Mouse (Mus musculus) left cerebral cortex, postnatal 25 days (tissue): ENCODE data around the gene Mga. TPM values are rescaled to one million over a fixed set of nuclear protein-coding genes. Genes with fewer than 3 reads are reported as not detected.

ENCODE experiments used
- DNase-seq, 2 experiments: peaks; one replicate each; pipeline ENCODE4 v3.0.0; 2022; ENCODE audit warnings: low spot score in 2 of 2, mixed read lengths in 1 of 2
- intact Hi-C: fragments of 180-260 bp; cut with DNase I; formaldehyde crosslinking; loops from one replicate; pipeline ENCODE4 v1.15.1; 2025
- total RNA-seq, 2 experiments: library from RNA; stranded (reverse); gene quantifications; 2 replicates each; pipeline ENCODE4 v1.2.3; 2021

The Mga gene
- total RNA-seq = 10 to 100 TPM; 62.2 to 67.9 TPM

GRCm38 (mm10) chr2:119897090-119897732 lies at the start of gene Mga:
Gene Mga, plus strand, starts transcription at chr2:119897228.
- intact Hi-C loops = loop anchor here (2.0 kb wide), 2 partner anchors 24 to 98 kb away; no protein-coding TSS in a partner anchor
- DNase-seq = peak; percentile 93 to 95

- intact Hi-C loops = no loop called here
- peak; percentile 13 to 57 for DNase-seq
Measured at GRCm38 (mm10) chr2:119853811-119854210, 43.2 kb upstream of the Mga start.

- intact Hi-C loops = no loop called here
- DNase-seq = no peak
Measured at GRCm38 (mm10) chr2:119855310-119855850, 41.6 kb upstream of the Mga start.

GRCm38 (mm10) chr2:119857341-119857740 lies 39.7 kb upstream of the Mga start:
- no peak for DNase-seq
- intact Hi-C loops = no loop called here

- peak; percentile 12 to 68 for DNase-seq
- intact Hi-C loops = no loop called here
Measured at GRCm38 (mm10) chr2:119864484-119864883, 32.5 kb upstream of the Mga start.

- peak; percentile 75 to 80 for DNase-seq
- intact Hi-C loops = loop anchor here (1.0 to 2.0 kb wide), 2 partner anchors 24 to 73 kb away; partner anchors contain the start of gene Mga
Measured at GRCm38 (mm10) chr2:119872371-119873104, 24.5 kb upstream of the Mga start.

GRCm38 (mm10) chr2:119873105-119873464 lies 23.9 kb upstream of the Mga start:
- peak; percentile 90 for DNase-seq
- intact Hi-C loops = loop anchor here (1.0 to 2.0 kb wide), 2 partner anchors 24 to 74 kb away; partner anchors contain the start of gene Mga

- intact Hi-C loops = no loop called here
- no peak for DNase-seq
Measured at GRCm38 (mm10) chr2:119875981-119876380, 21.0 kb upstream of the Mga start.

- DNase-seq = no peak
- intact Hi-C loops = no loop called here
Measured at GRCm38 (mm10) chr2:119887201-119887600, 9.8 kb upstream of the Mga start.

GRCm38 (mm10) chr2:119896553-119897089 lies 407 bp upstream of the Mga start:
- no peak for DNase-seq
- intact Hi-C loops = loop anchor here (2.0 kb wide), 2 partner anchors 24 to 98 kb away; no protein-coding TSS in a partner anchor

- DNase-seq = peak; percentile 53 to 66
- intact Hi-C loops = no loop called here
Measured at GRCm38 (mm10) chr2:119898141-119898594, 1.1 kb downstream of the Mga start.

- intact Hi-C loops = no loop called here
- no peak for DNase-seq
Measured at GRCm38 (mm10) chr2:119916007-119916406, 19.0 kb downstream of the Mga start.

GRCm38 (mm10) chr2:119917631-119918369 lies 20.8 kb downstream of the Mga start:
- DNase-seq = no peak
- intact Hi-C loops = no loop called here

- DNase-seq = peak; percentile 38 to 47
- intact Hi-C loops = loop anchor here (5.0 kb wide), 2 partner anchors 107 to 202 kb away; no protein-coding TSS in a partner anchor
Measured at GRCm38 (mm10) chr2:119970571-119970970, 73.5 kb downstream of the Mga start.

- no peak for DNase-seq
- intact Hi-C loops = loop anchor here (5.0 kb wide), 2 partner anchors 106 to 201 kb away; no protein-coding TSS in a partner anchor
Measured at GRCm38 (mm10) chr2:119971316-119971715, 74.3 kb downstream of the Mga start.

- intact Hi-C loops = loop anchor here (5.0 kb wide), 2 partner anchors 105 to 200 kb away; no protein-coding TSS in a partner anchor
- DNase-seq = peak; percentile 96 to 98
Measured at GRCm38 (mm10) chr2:119971837-119972536, 75.0 kb downstream of the Mga start.

- no peak for DNase-seq
- intact Hi-C loops = loop anchor here (5.0 kb wide), 2 partner anchors 105 to 200 kb away; no protein-coding TSS in a partner anchor
Measured at GRCm38 (mm10) chr2:119972537-119972879, 75.5 kb downstream of the Mga start, which contains the start of gene Mapkbp1. Gene Mapkbp1, plus strand, starts transcription at chr2:119972699.

GRCm38 (mm10) chr2:119980343-119980986 lies 83.4 kb downstream of the Mga start:
- intact Hi-C loops = loop anchor here (2.0 kb wide), 1 partner anchor 14 kb away; no protein-coding TSS in a partner anchor
- DNase-seq = peak in 1 of 2 experiments; percentile 48
